Mouse (Mus musculus): Measurements from ENCODE around the gene Fbxw26.
"Not testable (repeated sequence)": the region's sequence is repeated elsewhere in the genome, so short reads cannot be mapped to it uniquely, and the experiment has no call there.

Gene Fbxw26

GRCm38 (mm10) chr9:109745989-109746388 lies at the start of gene Fbxw26:
Gene Fbxw26 (minus strand): TSS chr9:109746089.
- DNase-seq = not testable (repeated sequence)

- DNase-seq = peak; percentile 60
Measured at GRCm38 (mm10) chr9:109795221-109795620, 49.3 kb upstream of the Fbxw26 start.

GRCm38 (mm10) chr9:109790570-109790969 lies 44.7 kb upstream of the Fbxw26 start, which contains the start of gene Fbxw27:
Gene Fbxw27 (minus strand): TSS chr9:109790670.
- not testable (repeated sequence) for DNase-seq

- not testable (repeated sequence) for DNase-seq
Measured at GRCm38 (mm10) chr9:109766841-109767240, 21.0 kb upstream of the Fbxw26 start.

GRCm38 (mm10) chr9:109702600-109702999 lies 43.3 kb downstream of the Fbxw26 start, which contains the start of gene Fbxw18:
Gene Fbxw18 (minus strand): TSS chr9:109702700.
- DNase-seq = not testable (repeated sequence)

- DNase-seq = peak; percentile 36
Measured at GRCm38 (mm10) chr9:109685299-109685698, 60.6 kb downstream of the Fbxw26 start.

Data from retina, postnatal 1 day (tissue).